Mouse (Mus musculus): ENCODE measurements at regions not wholly inside any gene's neighbourhood (a gene's known extent, or its start where the extent isn't known, plus 50 kb on each side); places are given as distances from the start of the nearest gene placed in this dataset.
A peak's percentile ranks its signal among the peaks of the same experiment; 100 is the strongest.
"Not testable (repeated sequence)": the region's sequence is repeated elsewhere in the genome, so short reads cannot be mapped to it uniquely, and the experiment has no call there.

GRCm38 (mm10) chr17:83057832-83058231 lies 157.3 kb upstream of the Pkdcc start:
- Histone ChIP-seq H3K27me3 (no peaks in the 10 kb centered on the region; the same call in 1 of the 2 replicates), H3K27ac (no peak overlapping the region), H3K4me1 (peaks cover 4% of the 10 kb centered on the region; the same call in 1 of the 2 replicates), H3K4me2 (no peak overlapping the region), H3K9me3 (no peaks in the 10 kb centered on the region), H3K4me3 (replicated peaks) (no peak overlapping the region), H3K36me3 (replicated peaks) (no peaks in the 10 kb centered on the region), H3K9ac (no peak overlapping the region)
- no peak for ATAC-seq (ENCODE audit: low FRiP score)
- 62% methylated on average over 3 of the region's 3 CpGs for WGBS

DNA sequence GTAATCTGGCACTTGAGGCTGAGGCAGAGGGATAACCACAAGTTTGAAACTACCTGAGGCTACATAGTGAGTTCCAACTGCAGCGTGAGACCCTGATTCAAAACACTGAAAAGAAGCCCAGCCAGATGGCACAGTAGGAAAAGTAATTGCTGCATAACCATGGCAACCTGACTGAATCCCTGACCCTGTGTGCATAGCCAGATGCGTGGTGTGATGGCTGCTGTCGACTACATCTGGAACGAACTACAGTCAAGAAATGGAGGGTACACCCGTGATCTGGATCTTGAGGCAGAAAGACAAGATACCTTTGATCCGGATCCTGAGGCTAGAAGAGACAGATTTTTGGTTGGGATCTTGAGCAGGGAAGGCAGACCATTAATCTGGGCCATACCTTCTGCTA lies 153.2 kb upstream of the Pkdcc start:
- Histone ChIP-seq H3K27ac (no peak overlapping the region), H3K4me2 (no peak overlapping the region), H3K36me3 (replicated peaks) (no peaks in the 10 kb centered on the region), H3K4me3 (replicated peaks) (no peak overlapping the region), H3K4me1 (0 out of 2 replicates have a peak, but pooled peaks cover 3% of the 10 kb centered on the region), H3K27me3 (no peaks in the 10 kb centered on the region), H3K9me3 (no peaks in the 10 kb centered on the region), H3K9ac (no peak overlapping the region)
- WGBS: 70% methylated on average over 6 of the region's 6 CpGs
- no peak for ATAC-seq (ENCODE audit: low FRiP score)

DNA sequence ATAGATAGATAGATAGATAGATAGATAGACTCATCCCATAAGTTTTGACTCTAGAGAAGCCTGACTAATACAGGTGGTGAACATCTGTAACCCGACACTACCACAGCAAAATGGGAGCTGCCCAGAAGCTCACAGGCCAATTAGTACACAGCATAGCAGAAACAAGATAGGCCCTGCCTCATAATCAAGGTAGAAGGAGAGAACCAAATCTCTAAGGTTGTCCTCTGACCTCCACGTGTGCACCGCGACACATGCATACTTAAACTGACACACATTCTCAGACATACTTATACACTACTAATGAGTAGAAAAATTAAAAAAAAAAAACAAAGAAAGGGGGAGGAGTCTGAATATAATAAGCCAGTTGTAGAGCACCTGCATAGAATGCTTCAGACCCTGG lies 151.2 kb upstream of the Pkdcc start:
- 42% methylated on average over 4 of the region's 4 CpGs for WGBS
- no peak overlapping the region for H3K4me2 ChIP-seq
- no peak overlapping the region for H3K4me3 ChIP-seq (replicated peaks)
- H3K9ac ChIP-seq: no peak overlapping the region
- H3K4me1 ChIP-seq: 0 out of 2 replicates have a peak, but pooled peaks cover 3% of the 10 kb centered on the region
- H3K27me3 ChIP-seq: no peaks in the 10 kb centered on the region
- ATAC-seq (ENCODE audit: low FRiP score): no peak
- no peak overlapping the region for H3K27ac ChIP-seq
- H3K36me3 ChIP-seq (replicated peaks): no peaks in the 10 kb centered on the region
- no peaks in the 10 kb centered on the region for H3K9me3 ChIP-seq

DNA sequence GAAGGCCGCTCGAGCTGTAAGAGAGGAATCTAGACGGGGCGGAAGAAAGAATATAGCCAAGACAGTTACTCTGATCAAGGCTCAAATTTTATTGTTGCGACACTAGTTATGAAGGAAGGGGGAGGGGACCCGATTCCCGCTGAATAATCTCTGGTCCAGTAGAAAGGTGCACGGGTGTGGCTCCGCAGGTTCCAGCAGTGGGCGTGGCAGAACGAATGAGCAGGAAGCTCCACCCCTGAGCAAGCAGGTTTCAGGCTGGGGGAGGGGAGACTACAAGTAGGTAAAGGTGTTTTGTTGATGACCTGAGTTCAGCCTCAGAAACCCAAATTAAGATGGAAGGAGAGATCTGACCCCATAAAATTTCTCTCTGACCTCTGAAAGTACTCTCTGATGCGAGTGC lies 150.7 kb upstream of the Pkdcc start:
- H3K27me3 ChIP-seq; H3K9me3 ChIP-seq; H3K36me3 ChIP-seq (replicated peaks); H3K27ac ChIP-seq; H3K4me3 ChIP-seq (replicated peaks); ATAC-seq (ENCODE audit: low FRiP score); H3K4me1 ChIP-seq; H3K4me2 ChIP-seq; H3K9ac ChIP-seq: not testable (repeated sequence)
- WGBS: 13% methylated on average over 12 of the region's 12 CpGs

- 82% methylated on average over 4 of the region's 4 CpGs for WGBS
- Histone ChIP-seq H3K9me3 (no peaks in the 10 kb centered on the region), H3K9ac (no peak overlapping the region), H3K27ac (no peak overlapping the region), H3K27me3 (no peaks in the 10 kb centered on the region; the same call in 1 of the 2 replicates), H3K4me2 (no peak overlapping the region), H3K4me1 (no peaks in the 10 kb centered on the region), H3K4me3 (replicated peaks) (no peak overlapping the region), H3K36me3 (replicated peaks) (no peaks in the 10 kb centered on the region)
- ATAC-seq (ENCODE audit: low FRiP score): no peak
Observed at GRCm38 (mm10) chr17:83069246-83069645, 145.8 kb upstream of the Pkdcc start.

DNA sequence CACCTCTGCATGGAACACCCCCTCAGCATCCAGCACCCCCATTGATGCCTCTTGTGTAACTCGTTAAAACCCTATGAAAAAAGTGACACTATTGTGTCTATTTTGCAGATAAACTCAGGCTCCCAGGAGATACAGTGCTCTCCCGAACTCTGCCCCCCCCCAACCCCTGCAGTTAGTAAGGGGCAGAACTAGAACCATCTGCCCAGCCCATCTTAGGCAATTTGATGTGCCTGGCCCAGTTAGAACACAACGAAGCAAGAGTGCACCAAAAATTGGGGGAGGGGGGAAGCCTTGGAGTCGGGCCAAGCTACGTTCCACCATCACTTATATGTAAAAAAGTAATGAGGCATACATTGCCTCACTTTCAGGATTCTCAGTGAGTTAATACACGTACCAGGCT lies 143.3 kb upstream of the Pkdcc start:
- Histone ChIP-seq H3K4me2 (no peak overlapping the region), H3K9ac (no peak overlapping the region), H3K36me3 (replicated peaks) (no peaks in the 10 kb centered on the region), H3K4me3 (replicated peaks) (no peak overlapping the region), H3K9me3 (no peaks in the 10 kb centered on the region), H3K27me3 (peaks cover under 1% of the 10 kb centered on the region; the same call in 1 of the 2 replicates), H3K27ac (no peak overlapping the region), H3K4me1 (0 out of 2 replicates have a peak, but pooled peaks cover 3% of the 10 kb centered on the region)
- WGBS: 76% methylated on average over 6 of the region's 6 CpGs
- ATAC-seq (ENCODE audit: low FRiP score): no peak

GRCm38 (mm10) chr17:83072175-83072574 lies 142.9 kb upstream of the Pkdcc start:
- ATAC-seq (ENCODE audit: low FRiP score): no peak
- Histone ChIP-seq H3K4me1 (0 out of 2 replicates have a peak, but pooled peaks cover 3% of the 10 kb centered on the region), H3K27me3 (peaks cover 5% of the 10 kb centered on the region; the same call in 1 of the 2 replicates), H3K4me3 (replicated peaks) (no peak overlapping the region), H3K9ac (no peak overlapping the region), H3K9me3 (no peaks in the 10 kb centered on the region), H3K27ac (no peak overlapping the region), H3K4me2 (no peak overlapping the region), H3K36me3 (replicated peaks) (no peaks in the 10 kb centered on the region)
- WGBS: 83% methylated on average over 4 of the region's 4 CpGs

- 65% methylated on average over 5 of the region's 5 CpGs for WGBS
- H3K27me3 ChIP-seq: peaks cover 12% of the 10 kb centered on the region; the same call in 1 of the 2 replicates
- no peak for ATAC-seq (ENCODE audit: low FRiP score)
Observed at GRCm38 (mm10) chr17:83074893-83075292, 140.2 kb upstream of the Pkdcc start.

GRCm38 (mm10) chr17:83077737-83078600 lies 137.1 kb upstream of the Pkdcc start:
- 42% methylated on average over 17 of the region's 17 CpGs for WGBS
- no peak overlapping the region for H3K4me3 ChIP-seq (replicated peaks)
- 0 out of 2 replicates have a peak, but pooled peaks have one; percentile 14 for ATAC-seq (ENCODE audit: low FRiP score)
- H3K4me2 ChIP-seq: no peak overlapping the region
- H3K27ac ChIP-seq: no peak overlapping the region
- H3K4me1 ChIP-seq: peaks cover 12% of the 10 kb centered on the region
- no peaks in the 10 kb centered on the region for H3K36me3 ChIP-seq (replicated peaks)
- no peaks in the 10 kb centered on the region for H3K9me3 ChIP-seq
- H3K27me3 ChIP-seq: peaks cover 12% of the 10 kb centered on the region; the same call in 1 of the 2 replicates
- no peak overlapping the region for H3K9ac ChIP-seq

More at GRCm38 (mm10) chr17:83074893-83075292, 140.2 kb upstream of the Pkdcc start:
- no peak overlapping the region for H3K9ac ChIP-seq
- peaks cover 12% of the 10 kb centered on the region for H3K4me1 ChIP-seq
- no peaks in the 10 kb centered on the region for H3K9me3 ChIP-seq
- H3K27ac ChIP-seq: no peak overlapping the region
- no peak overlapping the region for H3K4me3 ChIP-seq (replicated peaks)
- H3K4me2 ChIP-seq: no peak overlapping the region
- no peaks in the 10 kb centered on the region for H3K36me3 ChIP-seq (replicated peaks)

- Histone ChIP-seq H3K27ac (no peak overlapping the region), H3K36me3 (replicated peaks) (no peaks in the 10 kb centered on the region), H3K27me3 (peaks cover 12% of the 10 kb centered on the region; the same call in 1 of the 2 replicates), H3K9me3 (no peaks in the 10 kb centered on the region), H3K4me1 (peaks cover 12% of the 10 kb centered on the region), H3K9ac (no peak overlapping the region), H3K4me3 (replicated peaks) (no peak overlapping the region), H3K4me2 (no peak overlapping the region)
- WGBS: 30% methylated on average over 19 of the region's 19 CpGs
- no peak for ATAC-seq (ENCODE audit: low FRiP score)
Observed at GRCm38 (mm10) chr17:83078601-83079360, 136.3 kb upstream of the Pkdcc start.

DNA sequence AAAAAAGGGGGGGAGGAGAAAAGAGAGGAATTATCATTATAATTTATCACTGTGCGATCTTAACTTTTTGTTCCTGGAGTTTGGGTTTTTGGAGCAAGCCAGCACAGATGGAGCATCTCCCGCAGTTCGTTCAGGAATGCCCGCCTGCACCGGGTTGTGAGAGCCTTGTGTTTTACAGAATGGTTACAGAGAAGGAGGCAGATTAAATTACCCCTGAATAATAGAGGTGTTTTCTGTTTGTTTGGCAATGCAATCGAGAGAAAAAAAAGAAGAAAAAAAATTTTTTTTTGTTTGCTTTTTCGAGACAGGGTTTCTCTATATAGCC lies 135.8 kb upstream of the Pkdcc start:
- WGBS: 74% methylated on average over 7 of the region's 7 CpGs
- Histone ChIP-seq H3K4me2 (no peak overlapping the region), H3K9me3 (no peaks in the 10 kb centered on the region), H3K27ac (no peak overlapping the region), H3K36me3 (replicated peaks) (no peaks in the 10 kb centered on the region), H3K4me3 (replicated peaks) (no peak overlapping the region), H3K4me1 (peaks cover 12% of the 10 kb centered on the region), H3K27me3 (peaks cover 12% of the 10 kb centered on the region; the same call in 1 of the 2 replicates), H3K9ac (no peak overlapping the region)
- no peak for ATAC-seq (ENCODE audit: low FRiP score)

DNA sequence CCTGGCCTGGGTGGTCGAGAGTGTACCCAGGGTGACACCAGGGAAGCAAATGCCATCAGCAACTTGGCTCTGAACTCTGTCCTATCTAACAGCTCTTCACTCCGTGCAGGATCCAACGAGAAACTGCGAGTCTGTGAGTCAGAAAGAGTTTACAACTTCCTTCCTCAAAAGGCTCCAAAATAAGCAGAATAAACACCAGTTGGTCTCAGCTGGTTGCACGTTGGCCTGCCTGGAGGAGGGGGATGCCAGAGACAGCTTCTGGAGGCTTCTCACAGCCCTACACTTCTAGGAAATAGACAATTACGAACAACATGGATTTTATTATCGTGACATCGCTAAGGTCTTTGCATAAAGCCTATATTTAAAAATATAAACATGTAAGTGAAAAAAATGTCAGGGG lies 133.4 kb upstream of the Pkdcc start:
- no peak overlapping the region for H3K9ac ChIP-seq
- no peaks in the 10 kb centered on the region for H3K36me3 ChIP-seq (replicated peaks)
- H3K9me3 ChIP-seq: 0 out of 2 replicates have a peak, but pooled peaks cover 3% of the 10 kb centered on the region
- H3K27ac ChIP-seq: no peak overlapping the region
- no peak overlapping the region for H3K4me3 ChIP-seq (replicated peaks)
- 79% methylated on average over 8 of the region's 8 CpGs for WGBS
- H3K4me2 ChIP-seq: no peak overlapping the region
- no peak for ATAC-seq (ENCODE audit: low FRiP score)
- peaks cover 11% of the 10 kb centered on the region; the same call in 1 of the 2 replicates for H3K27me3 ChIP-seq
- peaks cover 9% of the 10 kb centered on the region for H3K4me1 ChIP-seq

Measured in forebrain, embryonic 12.5 days (tissue).